Mouse (Mus musculus): ENCODE data around the gene Shld1. TPM values are rescaled to one million over a fixed set of nuclear protein-coding genes. Genes with fewer than 3 reads are reported as not detected.
A peak's percentile ranks its signal among the peaks of the same experiment; 100 is the strongest.

Gene Shld1
- polyA plus RNA-seq, 1 experiment from 2014 or later: 23.3 TPM

DNA sequence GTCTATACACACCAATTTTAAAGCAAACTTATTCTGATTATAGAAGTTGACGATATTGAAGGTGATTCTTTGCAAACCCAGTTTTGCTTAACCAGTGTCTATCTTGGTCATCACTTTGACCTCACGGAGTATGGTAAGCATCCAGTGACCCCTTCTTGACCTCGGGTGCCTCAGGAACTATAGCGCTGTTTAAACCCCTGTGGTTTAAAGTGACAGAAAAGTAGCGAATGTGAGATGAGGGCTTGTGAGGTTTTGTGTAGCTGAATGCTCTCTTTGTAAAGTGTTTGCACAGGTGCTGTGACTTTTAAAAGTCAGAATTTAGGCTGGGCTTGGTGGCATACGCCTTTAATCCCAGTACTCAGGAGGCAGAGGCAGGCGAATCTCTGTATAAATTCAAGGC lies 27.8 kb downstream of the Shld1 start:
- no peak overlapping the region for H3K9ac ChIP-seq (replicated peaks; ENCODE audit: low read length)
- no peaks in the 10 kb centered on the region; the same call in 1 of the 2 replicates for H3K36me3 ChIP-seq (ENCODE audit: control insufficient read depth, insufficient read depth, low read length)
- no peak overlapping the region for H3K4me3 ChIP-seq (replicated peaks; ENCODE audit: low read depth, low read length)
- DNase-seq: no peak
- ATAC-seq (ENCODE audit: low FRiP score, low TSS enrichment): no peak
- no peaks in the 10 kb centered on the region for H3K27me3 ChIP-seq (ENCODE audit: control insufficient read depth, insufficient read depth, low read length)
- H3K4me1 ChIP-seq (ENCODE audit: control insufficient read depth, insufficient read depth, low read length): peaks cover 12% of the 10 kb centered on the region
- 89% methylated on average over 7 of the region's 7 CpGs for WGBS
- no peak overlapping the region for H3K27ac ChIP-seq (replicated peaks; ENCODE audit: low read depth, low read length)
- H3K4me2 ChIP-seq (ENCODE audit: low read length): no peak overlapping the region
- no peaks in the 10 kb centered on the region for H3K9me3 ChIP-seq (ENCODE audit: control insufficient read depth, low read length)

DNA sequence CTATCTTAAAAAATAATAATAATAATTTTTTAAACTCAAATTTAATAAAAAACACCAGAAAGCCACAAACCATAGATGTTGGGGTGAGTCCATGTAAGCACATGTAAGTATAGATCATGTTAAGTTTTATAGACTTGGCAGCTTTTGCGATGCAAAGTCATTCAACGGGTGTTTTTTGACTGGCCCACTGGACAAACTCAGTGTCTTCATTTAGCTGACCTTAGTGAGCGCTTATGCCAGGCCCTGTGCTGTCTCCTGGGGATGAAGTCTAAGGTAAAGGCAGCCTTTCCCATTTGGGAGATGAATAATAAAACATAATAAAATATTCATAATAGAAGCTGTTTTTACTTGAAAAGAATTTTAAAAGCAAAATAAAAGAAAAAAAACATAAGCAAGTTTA lies 28.2 kb downstream of the Shld1 start:
- 77% methylated on average over 3 of the region's 3 CpGs for WGBS
- DNase-seq (no peak), ATAC-seq (ENCODE audit: low FRiP score, low TSS enrichment) (no peak)
- Histone ChIP-seq H3K4me1 (ENCODE audit: control insufficient read depth, insufficient read depth, low read length) (peaks cover 12% of the 10 kb centered on the region), H3K4me2 (ENCODE audit: low read length) (no peak overlapping the region), H3K4me3 (replicated peaks; ENCODE audit: low read depth, low read length) (no peak overlapping the region), H3K27ac (replicated peaks; ENCODE audit: low read depth, low read length) (no peak overlapping the region), H3K9ac (replicated peaks; ENCODE audit: low read length) (no peak overlapping the region), H3K27me3 (ENCODE audit: control insufficient read depth, insufficient read depth, low read length) (no peaks in the 10 kb centered on the region), H3K36me3 (ENCODE audit: control insufficient read depth, insufficient read depth, low read length) (no peaks in the 10 kb centered on the region; the same call in 1 of the 2 replicates), H3K9me3 (ENCODE audit: control insufficient read depth, low read length) (no peaks in the 10 kb centered on the region)

DNA sequence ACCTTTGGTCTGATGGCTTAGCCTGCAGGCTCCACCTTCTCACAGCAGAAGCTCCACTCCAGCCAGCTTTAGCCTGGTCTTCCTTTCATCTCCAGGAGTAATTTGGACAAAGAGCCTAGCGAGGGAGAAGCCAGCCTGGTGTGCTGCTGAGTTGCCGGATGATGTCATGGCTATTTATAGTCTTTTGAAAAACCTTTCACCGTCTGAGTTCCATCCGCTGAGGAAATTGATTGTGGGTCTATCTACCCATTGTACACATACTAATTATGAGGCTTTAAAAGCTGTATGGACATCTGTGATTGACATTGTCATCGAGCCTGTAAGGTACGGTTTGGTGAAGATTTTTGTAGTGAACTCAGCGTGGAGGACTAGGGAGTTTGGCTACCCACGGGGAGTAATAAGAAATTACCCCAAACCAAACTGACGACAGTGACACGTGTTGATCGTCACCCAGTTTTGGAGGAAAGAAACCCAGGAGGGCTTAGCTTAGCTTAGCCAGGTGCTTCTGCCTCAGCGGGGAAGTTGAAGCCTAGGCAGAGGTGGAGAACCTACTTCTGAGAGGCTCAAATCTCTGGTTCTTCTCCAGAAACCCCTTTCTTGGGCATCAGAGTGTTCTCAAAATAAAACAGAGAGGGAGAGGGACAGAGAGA lies 28.8 kb downstream of the Shld1 start:
- WGBS: 42% methylated on average over 12 of the region's 12 CpGs
- H3K27ac ChIP-seq (replicated peaks; ENCODE audit: low read depth, low read length): no peak overlapping the region
- ATAC-seq (ENCODE audit: low FRiP score, low TSS enrichment): peak; percentile 55; the same call in 1 of the 2 replicates

DNA sequence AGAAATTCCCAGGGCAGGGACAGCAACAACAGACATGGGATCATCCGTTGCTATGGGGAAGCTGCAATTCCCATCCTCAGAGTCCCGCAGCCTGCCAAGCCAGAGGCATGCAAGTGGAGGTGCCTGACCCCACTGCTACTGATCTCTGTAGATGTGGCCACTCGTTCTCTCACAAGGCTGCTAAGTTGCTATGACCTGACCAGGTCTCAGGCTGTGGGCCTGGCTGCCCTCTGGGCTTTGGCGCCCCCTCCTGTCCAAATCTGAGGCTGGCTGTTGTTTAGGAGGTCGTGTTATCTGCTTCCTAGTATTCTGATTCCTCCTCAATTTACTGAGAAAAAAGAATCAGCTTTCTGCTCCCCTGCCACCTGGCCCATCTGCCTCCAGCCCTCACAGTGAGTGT lies 29.4 kb downstream of the Shld1 start:
- WGBS: 32% methylated on average over 5 of the region's 5 CpGs
- no peak; the same call in 1 of the 2 replicates for ATAC-seq (ENCODE audit: low FRiP score, low TSS enrichment)
- Histone ChIP-seq H3K4me1 (ENCODE audit: control insufficient read depth, insufficient read depth, low read length) (peaks cover 20% of the 10 kb centered on the region), H3K4me2 (ENCODE audit: low read length) (no peak overlapping the region), H3K36me3 (ENCODE audit: control insufficient read depth, insufficient read depth, low read length) (no peaks in the 10 kb centered on the region; the same call in 1 of the 2 replicates), H3K9ac (replicated peaks; ENCODE audit: low read length) (no peak overlapping the region), H3K27ac (replicated peaks; ENCODE audit: low read depth, low read length) (no peak overlapping the region), H3K4me3 (replicated peaks; ENCODE audit: low read depth, low read length) (no peak overlapping the region), H3K9me3 (ENCODE audit: control insufficient read depth, low read length) (no peaks in the 10 kb centered on the region), H3K27me3 (ENCODE audit: control insufficient read depth, insufficient read depth, low read length) (no peaks in the 10 kb centered on the region)
- DNase-seq: peak; percentile 32

More for the DNA sequence above, 28.8 kb downstream of the Shld1 start:
- no peak overlapping the region for H3K4me2 ChIP-seq (ENCODE audit: low read length)
- H3K9ac ChIP-seq (replicated peaks; ENCODE audit: low read length): no peak overlapping the region
- H3K4me3 ChIP-seq (replicated peaks; ENCODE audit: low read depth, low read length): no peak overlapping the region
- no peaks in the 10 kb centered on the region for H3K27me3 ChIP-seq (ENCODE audit: control insufficient read depth, insufficient read depth, low read length)
- H3K4me1 ChIP-seq (ENCODE audit: control insufficient read depth, insufficient read depth, low read length): peaks cover 15% of the 10 kb centered on the region
- no peaks in the 10 kb centered on the region for H3K9me3 ChIP-seq (ENCODE audit: control insufficient read depth, low read length)
- peak; percentile 69 for DNase-seq
- H3K36me3 ChIP-seq (ENCODE audit: control insufficient read depth, insufficient read depth, low read length): no peaks in the 10 kb centered on the region; the same call in 1 of the 2 replicates

DNA sequence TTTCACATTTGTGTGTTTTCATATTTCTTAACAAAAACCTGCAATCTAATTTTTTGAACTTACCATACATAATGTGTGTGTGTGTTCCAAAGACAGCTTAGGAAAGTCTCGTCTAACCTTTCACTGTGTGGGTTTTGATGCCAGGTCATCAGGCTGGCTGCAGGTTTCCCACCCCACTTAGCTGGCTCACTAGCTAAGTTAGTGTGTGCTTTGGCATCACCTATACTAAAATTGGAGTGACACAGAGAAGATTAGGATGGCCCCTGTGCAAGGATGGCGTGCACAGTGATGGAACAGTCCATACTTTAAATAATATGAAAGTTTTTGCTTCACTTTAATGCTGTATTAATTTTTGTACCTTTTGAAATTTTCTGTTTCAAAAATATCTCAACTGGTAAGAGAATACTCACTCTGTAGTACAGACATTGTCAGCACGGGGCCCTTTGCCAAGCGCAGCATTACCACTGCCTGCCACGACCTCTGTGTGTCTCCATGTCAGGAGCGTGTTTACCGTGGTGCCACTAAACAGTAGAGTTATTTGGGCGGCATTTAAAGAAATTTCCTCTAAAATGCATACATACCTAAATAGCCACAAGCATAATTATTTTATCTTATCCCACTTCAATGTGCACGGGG lies 30.3 kb downstream of the Shld1 start:
- H3K36me3 ChIP-seq (ENCODE audit: control insufficient read depth, insufficient read depth, low read length): no peaks in the 10 kb centered on the region; the same call in 1 of the 2 replicates
- no peaks in the 10 kb centered on the region for H3K9me3 ChIP-seq (ENCODE audit: control insufficient read depth, low read length)
- DNase-seq (no peak), ATAC-seq (ENCODE audit: low FRiP score, low TSS enrichment) (no peak)
- no peak overlapping the region for H3K4me2 ChIP-seq (ENCODE audit: low read length)
- H3K4me3 ChIP-seq (replicated peaks; ENCODE audit: low read depth, low read length): no peak overlapping the region
- H3K9ac ChIP-seq (replicated peaks; ENCODE audit: low read length): no peak overlapping the region
- no peak overlapping the region for H3K27ac ChIP-seq (replicated peaks; ENCODE audit: low read depth, low read length)
- no peaks in the 10 kb centered on the region for H3K27me3 ChIP-seq (ENCODE audit: control insufficient read depth, insufficient read depth, low read length)
- 93% methylated on average over 9 of the region's 9 CpGs for WGBS
- H3K4me1 ChIP-seq (ENCODE audit: control insufficient read depth, insufficient read depth, low read length): peaks cover 24% of the 10 kb centered on the region

DNA sequence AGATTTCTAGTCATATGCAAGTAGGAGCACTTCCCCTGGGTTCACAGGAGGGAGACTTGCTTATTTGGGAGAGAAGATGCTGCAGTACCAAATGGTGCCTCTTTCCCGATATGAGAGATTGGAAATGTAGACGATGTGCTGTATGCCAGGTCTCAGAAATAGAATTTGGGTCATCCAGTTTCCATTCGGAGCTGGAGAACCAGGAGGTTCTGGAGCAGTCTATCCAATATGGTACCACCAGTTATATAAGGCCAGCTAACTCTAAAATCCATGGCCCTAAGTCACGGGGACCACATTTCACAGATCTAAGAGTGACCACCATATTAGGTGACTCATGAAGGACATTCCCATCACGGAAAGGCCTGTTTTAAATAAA lies 30.8 kb downstream of the Shld1 start:
- ATAC-seq (ENCODE audit: low FRiP score, low TSS enrichment): no peak
- Histone ChIP-seq H3K4me1 (ENCODE audit: control insufficient read depth, insufficient read depth, low read length) (peaks cover 24% of the 10 kb centered on the region), H3K9ac (replicated peaks; ENCODE audit: low read length) (no peak overlapping the region), H3K4me2 (ENCODE audit: low read length) (no peak overlapping the region), H3K36me3 (ENCODE audit: control insufficient read depth, insufficient read depth, low read length) (no peaks in the 10 kb centered on the region; the same call in 1 of the 2 replicates), H3K27me3 (ENCODE audit: control insufficient read depth, insufficient read depth, low read length) (no peaks in the 10 kb centered on the region), H3K27ac (replicated peaks; ENCODE audit: low read depth, low read length) (no peak overlapping the region), H3K4me3 (replicated peaks; ENCODE audit: low read depth, low read length) (no peak overlapping the region), H3K9me3 (ENCODE audit: control insufficient read depth, low read length) (no peaks in the 10 kb centered on the region)
- 90% methylated on average over 5 of the region's 5 CpGs for WGBS
- no peak for DNase-seq

DNA sequence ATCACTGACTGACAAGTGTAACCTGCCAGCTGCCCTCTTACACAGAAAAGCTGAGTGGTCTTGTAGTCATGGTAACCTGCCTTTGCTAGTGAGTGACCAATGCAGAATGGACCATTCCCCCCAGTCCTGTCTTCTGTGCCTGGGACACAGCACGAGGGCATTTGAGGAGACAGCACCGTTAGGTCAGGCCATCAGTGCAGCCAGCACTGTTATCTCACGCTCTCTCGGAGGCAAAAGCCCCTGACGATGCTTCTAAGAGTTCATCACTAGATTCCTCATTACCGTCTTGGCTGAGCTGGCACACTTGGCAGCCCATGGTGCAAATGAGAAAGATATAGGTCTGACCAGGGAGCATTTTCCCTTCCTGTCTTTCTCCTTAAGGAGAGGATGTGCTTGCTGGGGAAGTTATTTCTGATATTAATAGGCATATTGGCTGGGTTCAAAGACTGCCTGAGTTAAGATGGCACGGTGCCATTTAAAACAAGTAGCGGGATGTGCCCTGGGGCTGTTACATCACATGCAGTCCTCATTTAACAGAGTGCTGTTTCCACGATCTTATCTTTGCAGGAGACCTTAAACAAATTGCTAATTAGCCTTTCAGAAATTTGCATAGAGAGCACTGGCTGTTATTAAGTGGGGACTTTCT lies 34.3 kb downstream of the Shld1 start:
- 48% methylated on average over 9 of the region's 9 CpGs for WGBS

DNA sequence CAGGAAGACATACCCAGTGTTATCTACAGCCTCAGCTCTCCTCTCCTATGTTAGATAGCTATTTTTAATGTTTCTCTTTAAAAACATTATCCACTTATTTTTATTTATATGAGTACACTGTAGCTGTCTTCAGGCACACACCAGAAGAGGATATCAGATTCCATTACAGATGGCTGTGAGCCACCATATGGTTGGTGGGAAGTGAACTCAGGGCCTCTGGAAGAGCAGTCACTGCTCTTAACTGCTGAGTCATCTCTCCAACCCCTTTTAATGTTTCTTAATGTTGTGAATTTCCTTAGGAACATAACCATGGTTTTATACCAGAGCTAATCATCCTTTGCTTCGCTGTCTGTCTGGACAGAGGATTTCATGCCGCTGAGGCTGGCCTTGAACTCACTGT lies 35.1 kb downstream of the Shld1 start:
- 92% methylated on average over 2 of the region's 2 CpGs for WGBS
- H3K4me1 ChIP-seq (ENCODE audit: control insufficient read depth, insufficient read depth, low read length): peaks cover 27% of the 10 kb centered on the region
- no peak overlapping the region for H3K27ac ChIP-seq (replicated peaks; ENCODE audit: low read depth, low read length)

More for the DNA sequence above, 34.3 kb downstream of the Shld1 start:
- ATAC-seq (ENCODE audit: low FRiP score, low TSS enrichment) (peak; percentile 9; the same call in 1 of the 2 replicates), DNase-seq (peak; percentile 60)
- H3K4me2 ChIP-seq (ENCODE audit: low read length): no peak overlapping the region
- no peaks in the 10 kb centered on the region for H3K9me3 ChIP-seq (ENCODE audit: control insufficient read depth, low read length)
- H3K27me3 ChIP-seq (ENCODE audit: control insufficient read depth, insufficient read depth, low read length): no peaks in the 10 kb centered on the region
- H3K4me3 ChIP-seq (replicated peaks; ENCODE audit: low read depth, low read length): no peak overlapping the region
- no peak overlapping the region for H3K9ac ChIP-seq (replicated peaks; ENCODE audit: low read length)
- H3K4me1 ChIP-seq (ENCODE audit: control insufficient read depth, insufficient read depth, low read length): peaks cover 24% of the 10 kb centered on the region
- no peaks in the 10 kb centered on the region for H3K36me3 ChIP-seq (ENCODE audit: control insufficient read depth, insufficient read depth, low read length)
- peak overlapping the region; percentile 45; the same call in 1 of the 2 replicates for H3K27ac ChIP-seq (replicated peaks; ENCODE audit: low read depth, low read length)

More for the DNA sequence above, 35.1 kb downstream of the Shld1 start:
- Histone ChIP-seq H3K4me2 (ENCODE audit: low read length) (no peak overlapping the region), H3K9ac (replicated peaks; ENCODE audit: low read length) (no peak overlapping the region), H3K27me3 (ENCODE audit: control insufficient read depth, insufficient read depth, low read length) (no peaks in the 10 kb centered on the region), H3K36me3 (ENCODE audit: control insufficient read depth, insufficient read depth, low read length) (no peaks in the 10 kb centered on the region), H3K4me3 (replicated peaks; ENCODE audit: low read depth, low read length) (no peak overlapping the region), H3K9me3 (ENCODE audit: control insufficient read depth, low read length) (no peaks in the 10 kb centered on the region)
- DNase-seq: no peak
- ATAC-seq (ENCODE audit: low FRiP score, low TSS enrichment): no peak
